Mouse (Mus musculus) liver, embryonic 14.5 days (tissue): ENCODE data around the gene 2200002J24Rik. TPM values are rescaled to one million over a fixed set of nuclear protein-coding genes. Genes with fewer than 3 reads are reported as not detected.

Source experiments
- ATAC-seq: fragments of 200-750 bp; cut with Nextera tagmentation; 2 replicates; pipeline ENCODE4 v1.8.0; 2017; ENCODE audit warnings: moderate number of reproducible peaks, mild to moderate bottlenecking, moderate library complexity; ENCODE audit not compliant: insufficient read depth
- DNase-seq, 3 experiments: peaks; one replicate each; pipeline ENCODE4 v3.0.0-alpha.2; 2012 to 2013; ENCODE audit warnings: low read depth in 3 of 3, low spot score in 3 of 3
- H3K27ac ChIP-seq: fragments of 300-500 bp; sonication (generic); 2 replicates; pipeline ENCODE4 v1.5.1; 2014; ENCODE audit warnings: moderate library complexity, mild to moderate bottlenecking, control low read depth, inconsistent platforms
- H3K27me3 ChIP-seq: fragments of 300-500 bp; sonication (generic); 2 replicates; pipeline ENCODE4 v1.6.1; 2014; ENCODE audit warnings: mild to moderate bottlenecking, low read length, moderate library complexity; ENCODE audit not compliant: control insufficient read depth, insufficient read depth
- H3K36me3 ChIP-seq: fragments of 300-500 bp; sonication (generic); replicated peaks from 2 replicates; pipeline ENCODE4 v1.6.1; 2014; ENCODE audit warnings: low read depth; ENCODE audit not compliant: control insufficient read depth, insufficient read depth
- H3K4me1 ChIP-seq, 2 experiments: fragments of 200-500 bp in 1 of 2; fragments of 300-500 bp in 1 of 2; sonication (generic) in 1 of 2; replicated peaks; 2 replicates each; pipeline ENCODE4 v1.6.1; 2012 to 2014; ENCODE audit warnings: antibody characterized with exemption in 1 of 2, inconsistent platforms in 1 of 2, low read length in 1 of 2; ENCODE audit not compliant: control insufficient read depth in 2 of 2, insufficient read depth in 2 of 2
- H3K4me2 ChIP-seq: fragments of 300-500 bp; sonication (generic); 2 replicates; pipeline ENCODE4 v1.6.1; 2014; ENCODE audit warnings: low read depth, mild to moderate bottlenecking, control low read depth, moderate library complexity
- H3K4me3 ChIP-seq, 2 experiments: fragments of 200-500 bp in 1 of 2; fragments of 300-500 bp in 1 of 2; sonication (generic) in 1 of 2; 2 replicates each; pipeline ENCODE4 v1.5.1; 2012 to 2014; ENCODE audit warnings: low read depth in 2 of 2, low read length in 2 of 2, mild to moderate bottlenecking in 2 of 2, control low read depth in 1 of 2, inconsistent platforms in 1 of 2, moderate library complexity in 1 of 2; ENCODE audit not compliant: insufficient read depth in 1 of 2
- H3K9ac ChIP-seq: fragments of 300-500 bp; sonication (generic); replicated peaks from 2 replicates; pipeline ENCODE4 v1.6.1; 2014; ENCODE audit warnings: mild to moderate bottlenecking, control low read depth, moderate library complexity
- H3K9me3 ChIP-seq: fragments of 300-500 bp; sonication (generic); 2 replicates; pipeline ENCODE4 v1.6.1; 2016; ENCODE audit warnings: low read length, mixed read lengths; ENCODE audit not compliant: control insufficient read depth
- CTCF ChIP-seq: IDR thresholded peaks from 2 replicates; pipeline ENCODE4 v1.5.1; 2016; ENCODE audit warnings: antibody characterized with exemption, low read depth, control low read depth
- EP300 ChIP-seq: IDR thresholded peaks from 2 replicates; pipeline ENCODE4 v1.6.1; 2016; ENCODE audit warnings: antibody characterized with exemption, low read depth
- WGBS: fragments of 180-500 bp; shearing (Covaris S2); extraction: QIAGEN DNeasy Blood & Tissue Kit; methylation state at CpG from one replicate; pipeline ENCODE4 v1.1.7; 2014; ENCODE audit not compliant: insufficient replicate concordance; 5-methylcytosine and 5-hydroxymethylcytosine counted together
- polyA plus RNA-seq, 2 experiments: library from polyadenylated mRNA; depleted of rRNA in 1 of 2; stranded (reverse) in 1 of 2; unstranded in 1 of 2; fragments of >200 nt; fragmentation: Nextera tagmentation in 1 of 2; extraction: Ambion mirVana in 1 of 2; gene quantifications; 2 replicates each; pipeline versions ENCODE4 v1.2.1 to v1.2.3; 2012 to 2014

The 2200002J24Rik gene
- polyA plus RNA-seq, 2 experiments, result 0.32 to 2.0 TPM

DNA sequence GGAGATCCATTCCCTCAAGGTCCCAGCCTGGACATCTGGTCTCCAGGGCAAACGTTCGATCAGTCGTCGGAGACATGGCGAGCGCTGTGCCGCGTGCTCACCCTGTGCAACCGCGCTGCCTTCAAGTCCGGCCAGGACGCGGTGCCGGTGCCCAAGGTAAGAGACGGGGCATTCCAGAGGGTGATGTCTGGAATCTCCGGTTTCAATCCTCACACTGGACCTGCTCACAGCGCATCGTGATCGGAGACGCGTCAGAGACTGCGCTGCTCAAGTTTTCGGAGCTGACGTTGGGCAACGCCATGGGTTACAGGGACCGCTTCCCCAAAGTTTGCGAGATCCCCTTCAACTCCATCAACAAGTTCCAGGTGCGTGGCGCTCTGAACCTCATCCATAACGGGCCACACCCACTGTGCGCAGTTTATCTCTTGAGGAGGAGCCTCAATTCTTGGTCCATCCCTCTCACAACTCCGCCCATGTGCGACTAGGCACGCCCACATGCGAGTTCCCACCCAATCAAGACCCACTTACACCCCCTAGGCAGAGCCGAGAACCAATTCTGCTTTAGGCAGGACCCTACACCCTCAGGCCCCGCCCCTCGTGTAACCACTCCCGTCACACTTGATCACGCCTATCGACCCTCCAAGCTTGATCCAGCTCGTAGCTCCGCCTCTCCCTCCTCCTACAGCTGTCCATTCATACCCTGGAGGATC is 18.4 kb downstream of the 2200002J24Rik start:
- Histone ChIP-seq H3K4me1 (peaks cover 4 to 10% of the 10 kb centered on the region in 2 experiments; a peak in 3 of 4 replicates), H3K27me3 (peaks cover 9% of the 10 kb centered on the region), H3K4me3 (peak overlapping the region; percentile 12 to 33), H3K27ac (no peak overlapping the region), H3K9ac (no peak overlapping the region), H3K9me3 (no peaks in the 10 kb centered on the region), H3K36me3 (no peaks in the 10 kb centered on the region), H3K4me2 (peak overlapping the region; percentile 68)
- DNase-seq (peak; percentile 81 to 87 (median 83)), ATAC-seq (peak; percentile 96)
- 3% methylated on average over 43 of the region's 43 CpGs for WGBS
- 0 out of 2 replicates have a peak, but pooled peaks have one; percentile 38 for TF ChIP-seq CTCF
- TF ChIP-seq EP300, result no peak

DNA sequence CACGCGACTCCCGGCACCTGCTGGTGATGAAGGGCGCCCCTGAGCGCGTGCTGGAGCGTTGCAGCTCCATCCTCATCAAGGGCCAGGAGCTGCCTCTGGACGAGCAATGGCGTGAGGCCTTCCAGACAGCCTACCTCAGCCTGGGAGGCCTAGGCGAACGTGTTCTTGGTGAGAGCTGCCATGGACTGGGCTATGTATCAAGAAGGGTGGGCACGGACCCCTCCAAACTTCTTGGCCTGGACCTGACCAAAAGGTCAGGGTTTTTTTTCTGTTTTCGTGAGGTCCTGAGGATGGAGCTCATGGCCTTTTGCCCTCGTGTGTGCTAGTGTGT is 19.0 kb downstream of the 2200002J24Rik start:
- Histone ChIP-seq H3K9me3 (no peaks in the 10 kb centered on the region), H3K4me1 (peaks cover 4 to 10% of the 10 kb centered on the region in 2 experiments; a peak in 3 of 4 replicates), H3K4me3 (peak overlapping the region; percentile 12 to 33), H3K27ac (no peak overlapping the region), H3K27me3 (peaks cover 9% of the 10 kb centered on the region), H3K4me2 (peak overlapping the region; percentile 68), H3K9ac (no peak overlapping the region), H3K36me3 (no peaks in the 10 kb centered on the region)
- TF ChIP-seq CTCF, result no peak; the same call in 1 of the 2 replicates
- no peak for TF ChIP-seq EP300
- ATAC-seq (no peak), DNase-seq (no peak)
- WGBS, result 13% methylated on average over 14 of the region's 14 CpGs

DNA sequence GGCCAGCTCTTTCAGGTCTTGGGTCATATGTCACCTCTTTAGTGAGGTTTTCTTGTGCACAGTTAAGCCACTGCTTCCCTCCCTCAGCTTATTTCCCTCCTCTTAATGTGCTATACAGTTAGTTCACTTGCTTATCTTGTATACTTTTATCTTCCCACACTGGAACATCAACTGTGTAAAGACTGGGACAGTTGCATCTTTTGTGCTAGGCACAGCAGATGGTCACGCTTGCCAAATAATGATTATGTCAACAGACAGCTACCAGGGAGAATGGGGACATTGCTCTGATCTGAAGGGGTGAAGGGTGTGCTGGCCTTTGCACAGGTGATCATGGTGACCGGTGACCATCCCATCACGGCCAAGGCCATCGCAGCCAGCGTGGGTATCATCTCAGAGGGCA is 20.9 kb downstream of the 2200002J24Rik start:
- Histone ChIP-seq H3K4me1 (peaks cover 4 to 14% of the 10 kb centered on the region in 2 experiments; a peak in 3 of 4 replicates), H3K36me3 (no peaks in the 10 kb centered on the region), H3K9ac (no peak overlapping the region), H3K27ac (no peak overlapping the region), H3K4me3 (no peak overlapping the region), H3K27me3 (peaks cover 9% of the 10 kb centered on the region), H3K9me3 (no peaks in the 10 kb centered on the region), H3K4me2 (no peak overlapping the region)
- no peak for TF ChIP-seq EP300
- no peak for TF ChIP-seq CTCF
- WGBS, result 67% methylated on average over 5 of the region's 5 CpGs
- ATAC-seq (no peak), DNase-seq (no peak)

DNA sequence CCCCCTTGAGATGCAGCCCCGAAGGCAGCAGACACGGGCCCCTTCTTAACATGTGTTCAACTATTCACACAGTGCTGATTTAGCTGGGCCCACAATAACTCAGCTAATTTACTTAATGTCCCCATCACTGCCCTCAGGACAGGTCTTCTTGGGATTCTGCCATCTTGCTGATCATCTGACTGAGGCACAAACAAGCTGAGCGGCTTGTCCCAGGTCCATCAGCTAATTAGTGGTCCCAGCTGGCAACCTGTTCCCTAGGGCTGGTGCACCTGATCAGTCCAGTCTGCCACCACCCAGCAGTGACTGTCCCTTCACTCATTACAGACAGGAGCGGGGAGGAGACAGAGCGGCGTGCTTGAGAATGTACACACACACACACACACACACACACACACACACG is 22.6 kb downstream of the 2200002J24Rik start:
- no peaks in the 10 kb centered on the region for H3K36me3 ChIP-seq
- H3K9ac ChIP-seq, result no peak overlapping the region
- DNase-seq (no peak), ATAC-seq (no peak)
- H3K27me3 ChIP-seq, result peaks cover 7% of the 10 kb centered on the region
- TF ChIP-seq EP300 (no peak), CTCF (no peak)
- no peak overlapping the region for H3K4me2 ChIP-seq
- H3K27ac ChIP-seq, result no peak overlapping the region
- H3K4me1 ChIP-seq, result peaks cover 4 to 14% of the 10 kb centered on the region in 2 experiments; a peak in 3 of 4 replicates
- no peaks in the 10 kb centered on the region for H3K9me3 ChIP-seq
- H3K4me3 ChIP-seq, result no peak overlapping the region
- 75% methylated on average over 7 of the region's 7 CpGs for WGBS

DNA sequence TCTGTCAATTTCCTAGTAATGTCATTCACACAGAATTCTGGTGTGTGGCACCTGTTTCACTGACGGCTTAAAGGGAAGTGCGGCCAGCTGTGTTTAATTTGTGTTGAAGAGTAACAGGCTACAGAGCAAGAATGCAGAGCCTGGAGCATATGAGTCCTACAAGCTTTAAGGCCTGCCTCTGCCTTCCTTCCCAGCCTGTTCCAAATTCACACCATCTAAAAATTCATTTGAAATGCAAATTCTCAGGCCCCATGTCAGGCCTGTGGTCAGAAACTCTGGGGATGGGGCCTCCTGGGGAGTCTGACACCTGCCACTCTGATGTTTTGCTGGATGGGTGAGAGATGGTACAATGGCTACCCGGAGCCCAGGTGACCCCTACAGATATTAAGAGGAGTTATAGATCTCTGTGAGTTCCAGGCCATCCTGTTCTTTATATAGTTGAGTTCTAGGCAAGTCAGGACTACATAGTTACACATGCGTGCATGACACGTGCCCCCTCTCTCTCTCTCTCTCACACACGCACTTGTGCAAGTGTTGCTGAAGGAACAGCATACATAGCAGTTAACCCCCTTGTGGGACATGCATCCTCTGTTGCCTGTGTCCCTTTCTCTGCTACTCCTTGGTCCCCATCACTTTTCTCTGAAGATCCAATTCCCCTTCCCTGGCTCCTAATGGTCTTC is 24.7 kb downstream of the 2200002J24Rik start:
- Histone ChIP-seq H3K36me3 (0 out of 2 replicates have a peak, but pooled peaks cover 2% of the 10 kb centered on the region), H3K4me1 (peaks cover 0 to 7% of the 10 kb centered on the region in 2 experiments; a peak in 1 of 4 replicates), H3K27me3 (no peaks in the 10 kb centered on the region), H3K9me3 (no peaks in the 10 kb centered on the region), H3K9ac (no peak overlapping the region), H3K4me2 (no peak overlapping the region), H3K27ac (no peak overlapping the region), H3K4me3 (no peak overlapping the region)
- no peak for ATAC-seq
- TF ChIP-seq EP300 (no peak), CTCF (no peak)
- DNase-seq, result no peak
- 58% methylated on average over 6 of the region's 6 CpGs for WGBS
